Mouse (Mus musculus) midbrain, embryonic 13.5 days (tissue): ENCODE results near the gene Aldh2. TPM values are rescaled to one million over a fixed set of nuclear protein-coding genes. Genes with fewer than 3 reads are reported as not detected.
"Not testable (repeated sequence)": the region's sequence is repeated elsewhere in the genome, so short reads cannot be mapped to it uniquely, and the experiment has no call there.

Experiments used
- ATAC-seq: fragments of 200-750 bp; cut with Nextera tagmentation; 2 replicates; pipeline ENCODE4 v1.8.0; 2017; ENCODE audit warnings: mild to moderate bottlenecking, moderate TSS enrichment, moderate library complexity
- H3K27ac ChIP-seq: fragments of 300-500 bp; sonication (generic); 2 replicates; pipeline ENCODE4 v1.5.1; 2015; ENCODE audit warnings: inconsistent platforms, mild to moderate bottlenecking, moderate library complexity
- H3K27me3 ChIP-seq: fragments of 300-500 bp; sonication (generic); 2 replicates; pipeline ENCODE4 v1.6.1; 2015; ENCODE audit warnings: mild to moderate bottlenecking, inconsistent platforms
- H3K36me3 ChIP-seq: fragments of 300-500 bp; sonication (generic); 2 replicates; pipeline ENCODE4 v1.6.1; 2015; ENCODE audit warnings: mild to moderate bottlenecking, inconsistent platforms
- H3K4me1 ChIP-seq: fragments of 300-500 bp; sonication (generic); replicated peaks from 2 replicates; pipeline ENCODE4 v1.6.1; 2015; ENCODE audit warnings: inconsistent platforms
- H3K4me2 ChIP-seq: fragments of 300-500 bp; sonication (generic); replicated peaks from 2 replicates; pipeline ENCODE4 v1.6.1; 2015; ENCODE audit warnings: moderate library complexity, mild to moderate bottlenecking, inconsistent platforms
- H3K4me3 ChIP-seq: fragments of 300-500 bp; sonication (generic); replicated peaks from 2 replicates; pipeline ENCODE4 v1.5.1; 2015; ENCODE audit warnings: mild to moderate bottlenecking, inconsistent platforms
- H3K9ac ChIP-seq: fragments of 300-500 bp; sonication (generic); replicated peaks from 2 replicates; pipeline ENCODE4 v1.6.1; 2015; ENCODE audit warnings: mild to moderate bottlenecking, inconsistent platforms
- H3K9me3 ChIP-seq: fragments of 300-500 bp; sonication (generic); 2 replicates; pipeline ENCODE4 v1.6.1; 2016; ENCODE audit warnings: mild to moderate bottlenecking, inconsistent platforms
- WGBS: fragments of 180-500 bp; shearing (Covaris S2); methylation state at CpG from one replicate; pipeline ENCODE4 v1.1.7; 2015; 5-methylcytosine and 5-hydroxymethylcytosine counted together
- polyA plus RNA-seq: library from polyadenylated mRNA; unstranded; fragments of >200 nt; fragmentation: Nextera tagmentation; extraction: Ambion mirVana; gene quantifications from 2 replicates; pipeline ENCODE4 v1.2.1, GENCODE M21; 2015

The Aldh2 gene
- polyA plus RNA-seq, 1 experiment from 2014 or later = 92.3 TPM

DNA sequence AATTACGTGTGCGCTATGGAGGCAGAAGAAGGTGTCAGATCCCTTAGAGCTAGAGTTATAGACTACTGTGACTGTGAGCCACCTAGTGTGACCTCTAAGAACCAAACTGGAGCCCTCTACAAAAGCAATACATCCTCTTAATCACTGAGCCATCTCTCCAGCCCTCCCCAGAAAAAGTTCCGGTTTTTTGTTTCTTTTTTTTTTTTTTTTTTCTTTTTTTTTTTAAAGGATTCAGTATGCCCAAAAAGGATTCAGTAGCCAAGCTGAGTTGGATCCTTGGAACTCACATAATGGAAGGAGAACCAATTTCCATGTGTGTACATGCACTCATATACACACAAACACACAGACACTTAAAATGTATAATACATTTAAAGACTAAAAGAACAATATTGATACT is 50.3 kb downstream of the Aldh2 start:
- Histone ChIP-seq H3K4me1 (peaks cover 36% of the 10 kb centered on the region), H3K27ac (no peak overlapping the region), H3K9me3 (no peaks in the 10 kb centered on the region), H3K4me3 (no peak overlapping the region), H3K36me3 (0 out of 2 replicates have a peak, but pooled peaks cover 4% of the 10 kb centered on the region), H3K9ac (no peak overlapping the region), H3K4me2 (peak overlapping the region; percentile 83; the same call in 1 of the 2 replicates), H3K27me3 (no peaks in the 10 kb centered on the region)
- no peak for ATAC-seq
- WGBS = 87% methylated on average over 3 of the region's 3 CpGs

DNA sequence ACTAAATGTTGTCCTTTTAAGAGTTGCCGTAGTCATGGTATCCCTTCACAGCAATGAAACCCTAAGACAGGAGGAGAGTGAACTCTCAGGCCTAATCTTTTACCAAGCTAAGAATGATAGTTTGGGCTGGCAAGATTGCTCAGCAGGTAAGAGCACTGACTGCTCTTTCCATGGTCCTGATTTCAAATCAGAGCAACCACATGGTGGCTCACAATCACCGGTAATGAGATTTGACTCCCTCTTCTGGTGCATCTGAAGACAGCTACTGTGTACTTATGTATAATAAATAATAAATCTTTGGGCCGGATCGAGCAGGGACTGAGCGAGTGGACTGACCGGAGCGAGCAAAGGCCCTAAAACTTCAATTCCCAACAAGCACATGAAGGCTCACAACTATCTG is 52.4 kb downstream of the Aldh2 start:
- H3K9me3 ChIP-seq = no peaks in the 10 kb centered on the region
- H3K27ac ChIP-seq = no peak overlapping the region

DNA sequence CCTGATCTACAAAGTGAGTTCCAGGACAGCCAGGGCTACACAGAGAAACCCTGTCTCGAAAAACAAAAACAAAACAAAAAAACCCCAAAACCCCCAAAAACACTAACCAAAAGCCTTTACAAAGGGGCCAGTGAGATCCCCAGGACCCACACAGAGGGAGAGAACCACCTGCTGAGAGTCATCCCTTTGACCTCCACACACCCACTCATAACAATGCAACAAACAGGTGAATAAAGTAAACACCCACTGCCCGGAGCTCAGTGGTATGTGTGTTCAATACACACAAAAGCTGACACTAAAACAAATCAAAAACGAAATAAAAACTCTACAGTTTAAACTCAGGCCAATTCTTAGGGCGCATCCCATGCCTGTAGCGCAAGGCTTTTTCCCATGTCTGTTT is 53.6 kb downstream of the Aldh2 start:
- H3K27ac ChIP-seq = no peak overlapping the region
- peaks cover 29% of the 10 kb centered on the region for H3K4me1 ChIP-seq
- WGBS = 96% methylated on average over 5 of the region's 5 CpGs
- H3K4me3 ChIP-seq = no peak overlapping the region
- H3K36me3 ChIP-seq = peaks cover 28% of the 10 kb centered on the region
- H3K9me3 ChIP-seq = no peaks in the 10 kb centered on the region
- no peaks in the 10 kb centered on the region for H3K27me3 ChIP-seq
- no peak overlapping the region for H3K9ac ChIP-seq
- ATAC-seq = no peak
- no peak overlapping the region for H3K4me2 ChIP-seq

More for the DNA sequence above, 52.4 kb downstream of the Aldh2 start:
- Histone ChIP-seq H3K4me2 (no peak overlapping the region), H3K36me3 (peaks cover 16% of the 10 kb centered on the region), H3K27me3 (no peaks in the 10 kb centered on the region), H3K4me1 (peaks cover 30% of the 10 kb centered on the region), H3K9ac (no peak overlapping the region), H3K4me3 (no peak overlapping the region)
- no peak for ATAC-seq
- WGBS = 88% methylated on average over 7 of the region's 7 CpGs

GRCm38 (mm10) chr5:121537588-121537987 is 56.0 kb downstream of the Aldh2 start:
- no peaks in the 10 kb centered on the region for H3K9me3 ChIP-seq
- H3K4me1 ChIP-seq = peaks cover 7% of the 10 kb centered on the region; the same call in 1 of the 2 replicates
- peaks cover 51% of the 10 kb centered on the region for H3K36me3 ChIP-seq
- no peak for ATAC-seq
- no peaks in the 10 kb centered on the region for H3K27me3 ChIP-seq
- H3K4me3 ChIP-seq = no peak overlapping the region
- no peak overlapping the region for H3K9ac ChIP-seq
- H3K27ac ChIP-seq = no peak overlapping the region
- no peak overlapping the region for H3K4me2 ChIP-seq
- WGBS = 80% methylated on average over 2 of the region's 2 CpGs

- Histone ChIP-seq H3K27me3 (no peaks in the 10 kb centered on the region), H3K4me1 (0 out of 2 replicates have a peak, but pooled peaks cover 5% of the 10 kb centered on the region), H3K9ac (no peak overlapping the region), H3K36me3 (peaks cover 56% of the 10 kb centered on the region), H3K9me3 (no peaks in the 10 kb centered on the region), H3K4me2 (no peak overlapping the region), H3K27ac (no peak overlapping the region), H3K4me3 (no peak overlapping the region)
- 48% methylated on average over 7 of the region's 7 CpGs for WGBS
- no peak for ATAC-seq
Observed at GRCm38 (mm10) chr5:121536921-121537555, 56.6 kb downstream of the Aldh2 start.

DNA sequence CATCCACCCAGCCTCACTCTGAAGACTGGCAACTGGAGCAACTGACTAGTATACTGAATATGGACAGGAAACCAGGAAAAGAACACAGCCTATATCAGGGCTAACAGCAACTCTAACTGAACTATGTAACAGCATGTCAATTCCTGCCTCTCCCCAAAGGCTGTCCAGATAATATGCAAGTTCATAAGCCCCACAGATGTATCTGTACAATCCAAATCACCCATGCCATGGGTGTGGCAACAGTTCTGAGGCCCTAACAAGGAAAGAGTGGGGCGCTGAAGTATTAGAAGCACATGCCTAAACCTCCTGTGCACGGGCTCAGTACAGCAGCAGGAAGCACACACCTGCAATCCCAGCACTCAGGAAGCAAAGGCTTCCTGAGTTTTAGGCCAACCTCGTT is 58.5 kb downstream of the Aldh2 start:
- Histone ChIP-seq H3K9ac (no peak overlapping the region), H3K4me3 (no peak overlapping the region), H3K27ac (no peak overlapping the region)

GRCm38 (mm10) chr5:121534521-121534920 is 59.1 kb downstream of the Aldh2 start:
- H3K4me1 ChIP-seq = no peaks in the 10 kb centered on the region
- no peak overlapping the region for H3K4me2 ChIP-seq
- H3K27me3 ChIP-seq = no peaks in the 10 kb centered on the region
- no peak overlapping the region for H3K4me3 ChIP-seq
- peaks cover 78% of the 10 kb centered on the region for H3K36me3 ChIP-seq
- H3K9ac ChIP-seq = no peak overlapping the region
- no peaks in the 10 kb centered on the region for H3K9me3 ChIP-seq
- no peak for ATAC-seq
- WGBS = 95% methylated on average over 5 of the region's 5 CpGs
- H3K27ac ChIP-seq = no peak overlapping the region

More for the DNA sequence above, 58.5 kb downstream of the Aldh2 start:
- Histone ChIP-seq H3K4me2 (no peak overlapping the region), H3K27me3 (no peaks in the 10 kb centered on the region), H3K9me3 (no peaks in the 10 kb centered on the region), H3K4me1 (no peaks in the 10 kb centered on the region), H3K36me3 (peaks cover 72% of the 10 kb centered on the region)
- no peak for ATAC-seq
- WGBS = 95% methylated on average over 3 of the region's 3 CpGs

DNA sequence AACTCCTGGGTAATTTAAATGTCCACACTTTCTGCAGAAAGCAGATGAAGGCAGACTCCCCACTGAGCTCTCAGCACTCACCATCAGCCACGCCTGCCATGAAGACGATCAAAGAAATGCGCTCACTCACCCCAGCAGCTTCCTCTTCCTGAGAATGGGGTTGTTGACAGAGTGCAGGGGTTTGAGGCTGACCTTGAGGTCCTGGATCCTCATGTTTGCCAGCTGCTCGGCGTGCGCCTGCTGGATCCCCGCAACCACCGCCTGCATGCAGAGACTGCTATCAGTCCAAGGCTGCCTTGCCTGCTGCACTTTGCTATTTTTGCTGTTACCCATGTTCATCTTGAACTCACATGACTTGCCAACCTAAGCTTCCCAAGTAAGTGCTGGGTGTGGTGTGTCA is 66.7 kb downstream of the Aldh2 start:
- H3K4me3 ChIP-seq = no peak overlapping the region
- H3K9ac ChIP-seq = no peak overlapping the region
- WGBS = 86% methylated on average over 8 of the region's 8 CpGs
- no peaks in the 10 kb centered on the region for H3K9me3 ChIP-seq
- no peak for ATAC-seq
- H3K27me3 ChIP-seq = no peaks in the 10 kb centered on the region
- H3K4me1 ChIP-seq = no peaks in the 10 kb centered on the region
- peaks cover 79% of the 10 kb centered on the region for H3K36me3 ChIP-seq
- H3K27ac ChIP-seq = no peak overlapping the region
- H3K4me2 ChIP-seq = no peak overlapping the region

- H3K27ac ChIP-seq = no peak overlapping the region
- no peak overlapping the region for H3K4me3 ChIP-seq
- ATAC-seq = no peak
- H3K9ac ChIP-seq = no peak overlapping the region
- H3K9me3 ChIP-seq = no peaks in the 10 kb centered on the region
- no peaks in the 10 kb centered on the region for H3K27me3 ChIP-seq
- 88% methylated on average over 7 of the region's 7 CpGs for WGBS
- H3K4me1 ChIP-seq = no peaks in the 10 kb centered on the region
- peaks cover 80% of the 10 kb centered on the region for H3K36me3 ChIP-seq
- no peak overlapping the region for H3K4me2 ChIP-seq
Observed at GRCm38 (mm10) chr5:121526526-121526925, 67.1 kb downstream of the Aldh2 start.

- Histone ChIP-seq H3K9ac (no peak overlapping the region), H3K27ac (no peak overlapping the region), H3K4me3 (no peak overlapping the region), H3K4me2 (no peak overlapping the region), H3K27me3 (no peaks in the 10 kb centered on the region), H3K36me3 (peaks cover 80% of the 10 kb centered on the region), H3K4me1 (no peaks in the 10 kb centered on the region), H3K9me3 (no peaks in the 10 kb centered on the region)
- WGBS = 85% methylated on average over 14 of the region's 14 CpGs
- no peak for ATAC-seq
Observed at GRCm38 (mm10) chr5:121525774-121526450, 67.7 kb downstream of the Aldh2 start.

DNA sequence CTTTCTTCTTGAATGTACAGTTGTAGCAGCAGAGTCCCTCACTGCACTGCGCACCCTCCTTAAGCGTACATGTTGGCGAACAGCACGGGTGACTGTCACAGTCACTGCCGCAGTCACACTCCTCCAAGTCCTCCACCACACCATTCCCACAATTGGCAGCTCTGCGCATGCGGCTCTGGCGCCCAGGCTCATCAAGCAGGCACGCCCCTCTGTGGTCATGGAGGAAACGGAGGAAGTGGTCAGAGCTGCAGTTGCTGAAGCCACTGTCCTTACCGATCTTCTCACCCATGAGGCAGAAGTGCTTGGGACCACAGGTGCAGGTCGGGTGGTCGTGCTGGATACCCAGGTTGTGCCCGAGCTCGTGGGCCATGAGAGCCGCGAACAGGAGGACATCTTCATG is 73.9 kb downstream of the Aldh2 start:
- not testable (repeated sequence) for H3K27me3 ChIP-seq, ATAC-seq, H3K4me2 ChIP-seq, H3K4me3 ChIP-seq, H3K27ac ChIP-seq, H3K9me3 ChIP-seq, H3K9ac ChIP-seq, H3K4me1 ChIP-seq
- WGBS = 95% methylated on average over 11 of the region's 17 CpGs
- H3K36me3 ChIP-seq = peaks cover 48% of the 10 kb centered on the region

DNA sequence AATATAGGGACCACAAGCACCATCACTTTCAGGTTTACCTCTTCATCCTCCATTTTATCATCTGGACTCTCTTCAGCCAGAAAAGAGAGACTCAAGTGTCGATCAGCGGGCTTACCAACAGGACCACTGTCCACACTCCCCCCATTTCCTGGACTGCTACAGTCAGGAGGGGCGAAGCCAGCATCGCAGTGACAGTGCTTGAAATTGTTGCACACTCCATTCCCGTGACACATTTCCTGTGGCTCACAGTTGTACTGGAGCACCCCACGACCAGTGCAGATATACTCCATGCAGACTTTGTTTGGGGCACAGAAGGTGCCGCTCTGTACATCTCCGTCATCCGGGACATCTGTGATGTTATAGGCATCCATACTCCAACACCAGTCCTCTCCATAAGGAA is 74.6 kb downstream of the Aldh2 start:
- H3K36me3 ChIP-seq = peaks cover 41% of the 10 kb centered on the region
- 96% methylated on average over 9 of the region's 9 CpGs for WGBS

More for the DNA sequence above, 74.6 kb downstream of the Aldh2 start:
- Histone ChIP-seq H3K4me2 (no peak overlapping the region), H3K27me3 (no peaks in the 10 kb centered on the region), H3K4me1 (no peaks in the 10 kb centered on the region), H3K4me3 (no peak overlapping the region), H3K9ac (no peak overlapping the region), H3K27ac (no peak overlapping the region), H3K9me3 (no peaks in the 10 kb centered on the region)
- no peak for ATAC-seq
